Mouse (Mus musculus) lung, postnatal 4 days (tissue): ENCODE results near the gene Gm30191.

Experiments
- DNase-seq, 2 experiments: peaks; one replicate each; pipeline ENCODE4 v3.0.0; 2021

Gene Gm30191

DNA sequence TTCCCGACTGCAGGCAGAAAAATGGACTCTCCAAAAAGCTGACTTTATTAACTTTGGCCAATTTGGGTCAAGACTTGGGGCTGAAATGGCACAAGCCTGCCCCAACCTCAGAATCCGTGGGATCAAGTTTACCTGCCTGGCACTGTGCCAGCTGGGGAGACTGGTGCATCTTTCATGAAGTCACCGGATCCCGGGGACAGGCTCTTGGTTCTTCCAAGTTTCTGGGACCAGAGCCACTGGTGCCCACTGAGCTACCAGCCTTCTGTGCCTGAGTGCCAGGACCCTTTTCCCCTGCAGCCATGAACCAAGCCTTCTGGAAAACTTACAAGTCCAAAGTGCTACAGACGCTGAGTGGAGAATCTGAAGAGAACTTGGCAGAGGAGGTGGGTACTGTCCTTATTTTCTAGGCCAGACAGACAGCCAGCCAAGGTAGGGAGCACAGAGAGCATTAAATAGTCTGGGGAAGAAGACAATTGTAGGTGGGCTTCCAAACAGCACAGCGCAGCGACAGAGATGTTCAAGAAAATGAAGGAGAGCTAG lies at the start of gene Gm30191:
Gene Gm30191, plus strand, starts transcription at position 217 of the 540 bp plus-strand sequence.
- no peak for DNase-seq

DNA sequence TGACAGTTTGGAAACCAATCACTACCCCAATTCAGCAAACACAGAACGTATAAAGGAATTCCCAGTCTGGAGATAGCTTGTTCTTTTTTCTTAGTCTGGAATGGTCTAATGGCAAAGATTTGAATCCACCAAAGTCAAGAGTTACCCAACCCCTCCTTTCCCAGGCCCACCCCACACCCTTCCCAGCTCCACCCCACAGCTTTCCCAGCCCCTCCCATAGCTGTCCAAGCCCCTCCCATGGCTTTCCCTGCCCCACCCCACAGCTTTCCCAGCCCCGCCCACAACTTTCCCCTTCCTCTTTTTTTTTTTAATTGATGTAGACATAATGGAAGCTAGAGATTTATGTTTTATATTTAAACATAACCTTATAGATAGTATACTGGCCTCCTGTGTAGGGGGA lies 47.4 kb upstream of the Gm30191 start:
- DNase-seq, result no peak

DNA sequence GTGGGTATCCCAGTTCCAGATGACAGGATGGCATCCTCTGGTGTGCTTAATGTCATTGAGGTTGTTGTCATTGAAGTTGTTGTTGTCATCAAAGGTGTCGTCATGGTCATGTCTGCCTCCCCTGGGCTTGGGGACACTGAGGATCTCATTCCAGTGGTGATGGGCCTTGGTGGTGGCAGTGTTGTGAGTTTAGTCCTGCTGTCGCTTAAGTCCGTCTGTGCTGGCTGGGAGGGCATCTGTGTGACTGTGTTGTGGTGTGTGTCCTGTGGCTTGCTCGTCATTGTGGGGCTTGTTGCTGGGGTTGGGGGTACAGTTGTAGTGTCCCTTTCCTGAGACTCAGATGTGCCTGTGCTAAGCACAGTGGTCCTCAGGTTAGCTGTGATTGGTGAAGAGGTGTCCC lies 43.8 kb upstream of the Gm30191 start, which contains the start of gene Gm7534:
Gene Gm7534, minus strand, starts transcription at position 101 of the 400 bp plus-strand sequence.
- no peak for DNase-seq

GRCm38 (mm10) chr4:134203340-134203896 lies 43.3 kb upstream of the Gm30191 start:
- no peak for DNase-seq

DNA sequence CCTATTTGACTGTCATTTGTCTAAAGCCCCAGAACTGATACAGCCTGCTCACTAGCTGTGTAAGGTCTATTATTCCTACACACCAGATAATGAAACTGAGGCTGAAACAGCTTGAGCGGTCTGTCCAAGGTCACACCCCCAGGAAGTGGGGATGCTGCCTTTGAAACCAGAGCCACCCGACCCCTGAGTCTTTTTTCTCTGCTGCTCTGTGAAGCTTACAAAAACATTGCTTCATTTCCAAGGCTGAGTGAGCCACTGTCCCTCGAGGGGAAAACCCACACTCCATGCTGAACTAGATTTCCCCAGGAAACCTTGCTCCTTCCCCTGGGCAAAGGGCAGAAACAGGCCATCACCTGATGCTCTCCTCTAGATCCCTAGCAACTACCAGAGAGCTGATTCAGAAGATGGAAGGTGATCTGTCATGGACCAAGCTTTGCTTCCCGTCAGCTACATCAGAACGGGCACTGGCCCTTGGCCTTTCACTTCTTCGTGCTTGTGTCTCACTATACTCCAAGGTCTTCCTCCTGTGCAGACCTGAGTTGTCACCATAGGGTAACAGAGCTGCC lies 40.2 kb upstream of the Gm30191 start:
- no peak for DNase-seq

GRCm38 (mm10) chr4:134222793-134223600 lies 23.7 kb upstream of the Gm30191 start:
- no peak for DNase-seq

DNA sequence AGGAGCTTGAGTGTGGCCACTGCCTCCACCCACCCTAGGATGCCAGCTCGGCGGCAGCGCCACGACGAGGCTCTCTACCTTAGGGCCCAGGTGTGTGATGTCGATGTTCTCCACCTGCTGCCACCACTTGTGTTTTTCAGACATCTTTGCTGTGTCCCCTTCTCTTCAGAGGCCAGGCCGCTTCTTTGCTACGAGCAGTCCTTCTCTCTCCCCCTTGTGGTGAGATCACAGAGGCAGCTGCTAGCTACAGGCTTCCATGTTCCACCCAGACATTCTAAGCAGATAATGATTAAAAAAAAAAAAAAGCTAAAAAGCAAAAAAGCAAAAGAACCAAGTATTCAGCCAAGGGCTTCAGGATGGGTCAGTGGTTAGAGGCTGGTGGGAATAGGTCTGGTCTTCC lies 19.5 kb upstream of the Gm30191 start, which contains the start of gene Catsper4:
Gene Catsper4, minus strand, starts transcription at position 190 of the 400 bp plus-strand sequence.
- no peak for DNase-seq

DNA sequence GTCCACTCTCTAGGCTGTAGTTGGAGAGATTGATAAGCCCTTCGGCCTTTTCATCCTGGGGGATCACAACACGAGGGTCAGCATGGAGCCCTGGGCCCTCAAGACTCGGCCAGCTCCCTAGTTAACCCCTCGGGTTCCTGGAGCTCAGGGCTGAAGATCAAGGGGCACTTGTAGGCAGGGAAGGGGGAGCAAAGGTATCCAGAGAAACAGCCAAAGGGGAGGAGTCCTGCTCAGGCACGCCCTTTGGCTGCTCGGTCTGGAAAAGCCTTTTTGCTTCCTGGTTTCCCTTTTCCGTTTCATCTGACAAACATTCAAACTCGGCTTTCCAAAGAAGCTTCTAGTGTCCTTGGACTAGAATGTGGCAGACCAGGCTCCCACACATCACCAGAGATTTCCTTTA lies 16.3 kb upstream of the Gm30191 start:
- no peak for DNase-seq

DNA sequence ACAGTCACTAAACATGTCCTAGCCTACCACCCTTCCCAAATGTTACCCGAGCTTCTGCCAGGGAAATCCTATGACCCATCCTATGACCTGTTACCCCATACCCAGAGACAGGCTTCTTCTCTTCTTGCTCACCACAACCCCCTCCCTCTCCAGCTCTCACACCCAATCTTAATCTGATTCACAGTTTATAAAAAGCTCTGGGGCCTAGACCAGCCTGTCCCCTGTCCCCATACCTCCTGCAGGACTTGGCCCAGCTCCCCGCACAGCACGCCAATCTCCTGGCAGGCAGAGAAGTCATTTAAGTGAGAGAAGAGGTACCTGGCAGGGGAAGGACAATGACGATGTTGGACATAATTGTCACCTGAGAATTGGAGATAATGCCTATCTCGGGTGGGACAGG lies 11.9 kb upstream of the Gm30191 start:
- DNase-seq, result no peak

DNA sequence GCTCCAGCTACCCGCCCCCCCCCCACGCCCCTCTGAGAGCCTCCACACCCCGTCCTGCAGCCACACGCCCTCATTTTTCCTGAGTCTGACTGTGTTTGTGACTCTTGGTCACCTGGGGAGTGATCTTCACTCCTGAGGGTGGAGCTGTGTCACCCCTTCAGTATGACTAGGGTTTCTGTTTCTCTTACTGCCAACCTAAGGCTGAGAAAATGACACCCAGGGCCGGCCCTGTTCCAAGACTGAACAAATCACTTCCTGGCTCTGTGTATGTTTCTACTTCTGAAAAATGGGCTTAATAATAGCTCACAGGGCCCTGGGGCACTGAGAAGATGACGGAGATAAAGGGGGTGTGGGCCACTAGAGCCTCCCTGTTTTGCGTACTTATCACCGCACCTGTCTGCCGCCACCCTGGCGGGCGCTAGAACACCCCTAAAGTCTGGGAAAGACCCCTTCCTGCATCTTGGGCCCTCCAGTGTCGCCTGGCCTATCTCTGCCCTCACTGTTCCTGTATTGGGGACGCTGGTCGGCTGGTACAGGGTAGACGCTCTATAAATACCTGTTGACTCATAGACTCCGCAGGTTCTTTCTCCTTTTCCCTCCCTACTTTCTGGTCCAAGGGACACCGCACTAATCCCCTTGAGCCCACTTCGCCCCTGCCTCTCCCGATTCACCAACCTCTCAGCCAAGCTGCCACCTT lies 9.0 kb upstream of the Gm30191 start:
- DNase-seq, result no peak

GRCm38 (mm10) chr4:134238279-134238651 lies 8.5 kb upstream of the Gm30191 start, which contains the start of gene Cnksr1:
Gene Cnksr1, minus strand, starts transcription at chr4:134238399.
- DNase-seq, result peak; percentile 89 to 95

GRCm38 (mm10) chr4:134238686-134239085 lies 8.0 kb upstream of the Gm30191 start:
- DNase-seq, result no peak

DNA sequence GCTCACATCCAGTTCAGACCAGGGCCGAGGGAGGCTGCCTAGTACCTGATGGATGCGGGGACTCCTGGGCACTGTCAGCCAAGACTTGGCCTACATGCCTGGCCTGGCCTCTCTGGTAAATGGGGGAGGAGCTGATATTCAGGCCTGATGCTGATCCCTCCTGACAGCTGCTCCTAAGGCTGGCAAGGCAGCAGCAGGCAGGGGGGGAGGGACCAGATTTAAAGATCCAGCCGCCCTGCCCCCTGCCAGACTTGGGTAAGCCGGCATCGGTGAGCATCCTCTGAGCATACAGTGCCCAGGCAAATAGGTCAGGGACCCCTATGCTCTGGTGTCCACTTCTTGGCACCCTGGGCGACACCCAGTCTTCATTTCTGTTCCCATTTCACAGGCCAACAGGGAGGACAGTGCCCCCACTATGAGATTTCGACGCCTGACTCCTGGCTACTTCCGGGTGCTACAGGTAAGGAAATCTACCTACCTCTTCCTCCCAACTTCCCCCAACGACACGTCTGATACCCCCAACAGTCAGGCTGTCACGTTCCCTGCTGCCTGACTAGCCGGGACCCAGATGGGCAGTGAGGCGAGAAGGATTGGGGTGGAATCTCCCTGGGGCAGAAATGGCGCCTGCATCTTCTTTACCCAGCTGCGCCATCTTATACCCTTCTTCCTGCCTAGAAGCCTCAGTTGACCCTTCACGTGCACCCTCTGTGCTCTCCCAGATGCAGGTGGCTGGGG lies 3.1 kb upstream of the Gm30191 start, which contains the start of gene E130218I03Rik:
Gene E130218I03Rik, plus strand, starts transcription at position 147 of the 735 bp plus-strand sequence.
- no peak for DNase-seq

DNA sequence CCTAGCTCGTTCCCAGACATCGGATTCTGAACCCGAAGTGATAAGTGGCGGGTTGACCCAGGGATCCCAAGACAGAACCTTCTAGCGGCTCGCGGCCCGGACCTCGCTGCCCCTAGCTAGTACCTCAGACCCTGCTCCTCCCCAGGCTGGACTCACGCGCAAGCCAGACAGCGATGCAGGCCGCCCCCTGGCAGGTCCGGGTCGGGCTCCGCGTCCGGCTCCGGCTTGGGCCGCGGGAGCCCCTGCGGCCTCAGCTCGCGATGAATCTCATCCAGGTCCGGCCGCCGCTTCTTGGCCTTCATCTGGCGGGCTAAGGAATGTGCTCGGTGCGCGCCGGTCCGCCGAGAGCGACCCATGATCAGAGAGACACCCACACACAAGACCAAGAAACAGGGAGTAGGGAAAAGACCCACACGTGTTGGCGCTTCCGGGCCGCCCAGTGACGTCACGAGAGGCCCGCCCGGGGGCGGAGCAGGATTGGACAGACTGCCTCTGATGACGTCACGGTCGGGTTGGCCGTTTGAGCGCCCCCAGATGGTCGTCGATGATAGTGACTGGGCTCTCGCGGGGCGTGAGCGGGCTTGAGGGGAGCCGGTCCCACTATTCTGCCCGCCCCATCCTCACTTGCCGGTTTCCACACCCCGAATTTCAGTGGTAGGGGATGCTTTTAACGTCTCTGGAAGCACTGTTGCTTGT lies 1.4 kb upstream of the Gm30191 start, which contains the start of gene Zfp593:
Gene Zfp593, minus strand, starts transcription at position 445 of the 696 bp plus-strand sequence.
- DNase-seq, result peak; percentile 94 to 97

DNA sequence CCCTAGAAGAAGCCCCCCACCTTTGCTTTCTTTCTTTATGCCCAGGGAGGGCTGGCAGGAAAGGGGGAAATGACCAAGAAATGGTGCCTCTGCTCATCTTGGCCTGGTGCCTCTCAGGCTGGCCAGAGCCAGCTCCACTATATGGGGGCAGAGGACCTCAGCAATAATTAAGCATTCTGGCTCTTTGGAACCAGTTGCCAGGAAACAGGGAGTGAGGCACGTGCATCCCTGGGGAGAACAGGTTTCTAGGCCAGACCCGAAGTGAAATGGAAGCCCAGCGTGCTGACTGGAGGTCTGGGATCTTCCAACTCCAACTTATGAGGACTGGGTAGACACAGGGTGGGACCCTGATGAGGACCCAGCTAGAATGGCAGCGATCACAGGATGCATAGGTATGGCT lies 479 bp upstream of the Gm30191 start:
- DNase-seq, result no peak

DNA sequence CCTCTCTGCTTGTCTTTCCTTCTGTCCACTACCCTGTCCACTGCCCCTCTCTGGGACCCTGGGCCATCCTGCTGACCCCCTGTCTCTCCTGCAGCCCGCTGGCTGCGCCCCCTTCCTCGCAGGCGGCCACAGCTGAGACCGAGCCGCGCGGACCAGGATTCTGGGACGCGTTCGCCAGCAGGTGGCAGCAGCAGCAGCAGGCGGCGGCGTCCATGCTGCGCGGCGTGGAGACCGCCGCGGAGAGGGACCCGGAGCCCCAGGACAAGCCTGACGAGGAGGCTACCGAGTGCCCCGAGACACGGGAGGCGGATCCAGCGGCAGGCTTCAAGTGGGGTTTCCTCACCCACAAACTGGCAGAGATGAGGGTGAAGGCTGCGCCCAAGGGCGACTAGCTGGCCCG lies 2.9 kb downstream of the Gm30191 start:
- DNase-seq, result peak; percentile 80 to 86

GRCm38 (mm10) chr4:134250116-134250929 lies 3.6 kb downstream of the Gm30191 start:
- DNase-seq, result no peak

- no peak for DNase-seq
Measured at GRCm38 (mm10) chr4:134250930-134251240, 4.2 kb downstream of the Gm30191 start.

DNA sequence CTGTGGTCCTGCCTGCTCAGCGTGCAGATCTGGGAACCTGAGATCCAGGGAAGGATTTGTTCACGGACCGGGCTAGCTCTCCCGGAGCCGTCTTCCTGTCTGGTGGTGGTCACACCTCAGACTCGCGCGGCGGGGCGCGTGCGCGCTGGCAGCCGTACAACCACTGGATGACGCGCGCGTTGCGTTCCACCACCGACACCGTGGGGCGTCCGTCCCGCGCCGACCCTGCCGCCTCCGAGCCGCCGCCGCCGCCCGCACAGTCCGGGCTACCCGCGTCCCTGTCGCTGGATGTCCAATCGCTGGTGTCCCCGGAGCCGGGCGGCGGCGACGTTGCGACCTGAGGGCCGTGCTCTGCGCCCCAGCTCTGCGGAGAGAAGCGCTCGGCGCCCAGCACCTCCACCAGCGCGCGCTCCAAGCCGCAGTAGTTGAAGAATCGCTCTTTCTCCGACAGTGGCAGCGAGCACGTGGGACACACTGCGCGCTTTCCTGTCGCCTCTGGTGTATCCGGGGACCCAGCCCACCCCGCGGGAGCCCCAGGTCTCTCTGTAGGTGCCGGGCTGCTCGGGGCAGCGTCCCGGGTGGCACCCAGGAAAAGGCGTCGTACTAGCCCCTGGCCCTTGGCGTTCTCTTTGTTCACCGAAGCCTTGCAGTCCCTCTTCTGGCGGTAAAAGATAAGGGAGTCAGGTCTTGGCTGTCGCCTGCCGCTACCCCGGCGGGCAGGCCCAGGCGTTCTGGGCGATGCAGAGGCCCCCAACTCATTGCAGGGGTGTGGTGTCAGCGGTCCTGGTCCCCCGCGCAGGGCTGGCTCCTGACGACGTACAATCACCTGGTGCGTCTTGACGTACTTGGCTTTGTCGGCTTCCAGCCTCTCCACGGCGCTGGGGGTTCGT lies 4.8 kb downstream of the Gm30191 start:
- DNase-seq, result peak; percentile 52 to 62
